Mouse (Mus musculus) heart, embryonic 15.5 days (tissue): ENCODE measurements around the gene Rundc3a. TPM values are rescaled to one million over a fixed set of nuclear protein-coding genes. Genes with fewer than 3 reads are reported as not detected.

Experiments used
- ATAC-seq: fragments of 200-750 bp; cut with Nextera tagmentation; replicated peaks from 2 replicates; pipeline ENCODE4 v1.8.0; 2017; ENCODE audit warnings: low read depth, moderate TSS enrichment; ENCODE audit not compliant: insufficient number of reproducible peaks, insufficient read depth, low FRiP score
- H3K27ac ChIP-seq: fragments of 300-500 bp; sonication (generic); 2 replicates; pipeline ENCODE4 v1.5.1; 2015; ENCODE audit warnings: mild to moderate bottlenecking, inconsistent platforms
- H3K27me3 ChIP-seq: fragments of 300-500 bp; sonication (generic); 2 replicates; pipeline ENCODE4 v1.6.1; 2015; ENCODE audit warnings: inconsistent platforms
- H3K36me3 ChIP-seq: fragments of 300-500 bp; sonication (generic); 2 replicates; pipeline ENCODE4 v1.6.1; 2015; ENCODE audit warnings: mild to moderate bottlenecking, inconsistent platforms
- H3K4me1 ChIP-seq: fragments of 300-500 bp; sonication (generic); replicated peaks from 2 replicates; pipeline ENCODE4 v1.6.1; 2015; ENCODE audit warnings: inconsistent platforms
- H3K4me2 ChIP-seq: fragments of 300-500 bp; sonication (generic); 2 replicates; pipeline ENCODE4 v1.6.1; 2015; ENCODE audit warnings: inconsistent platforms, mild to moderate bottlenecking, moderate library complexity
- H3K4me3 ChIP-seq: fragments of 300-500 bp; sonication (generic); 2 replicates; pipeline ENCODE4 v1.5.1; 2015; ENCODE audit warnings: mild to moderate bottlenecking, inconsistent platforms
- H3K9ac ChIP-seq: fragments of 300-500 bp; sonication (generic); 2 replicates; pipeline ENCODE4 v1.6.1; 2015; ENCODE audit warnings: mild to moderate bottlenecking, inconsistent platforms
- H3K9me3 ChIP-seq: fragments of 300-500 bp; sonication (generic); replicated peaks from 2 replicates; pipeline ENCODE4 v1.6.1; 2016; ENCODE audit warnings: inconsistent platforms
- WGBS: fragments of 180-500 bp; shearing (Covaris S2); methylation state at CpG from one replicate; pipeline ENCODE4 v1.1.7; 2015; ENCODE audit warnings: mixed read lengths; 5-methylcytosine and 5-hydroxymethylcytosine counted together
- polyA plus RNA-seq: library from polyadenylated mRNA; unstranded; fragments of >200 nt; fragmentation: Nextera tagmentation; extraction: Ambion mirVana; gene quantifications from 2 replicates; pipeline ENCODE4 v1.2.1, GENCODE M21; 2015

Rundc3a gene
- polyA plus RNA-seq, 1 experiment from 2014 or later, result 0.64 TPM

DNA sequence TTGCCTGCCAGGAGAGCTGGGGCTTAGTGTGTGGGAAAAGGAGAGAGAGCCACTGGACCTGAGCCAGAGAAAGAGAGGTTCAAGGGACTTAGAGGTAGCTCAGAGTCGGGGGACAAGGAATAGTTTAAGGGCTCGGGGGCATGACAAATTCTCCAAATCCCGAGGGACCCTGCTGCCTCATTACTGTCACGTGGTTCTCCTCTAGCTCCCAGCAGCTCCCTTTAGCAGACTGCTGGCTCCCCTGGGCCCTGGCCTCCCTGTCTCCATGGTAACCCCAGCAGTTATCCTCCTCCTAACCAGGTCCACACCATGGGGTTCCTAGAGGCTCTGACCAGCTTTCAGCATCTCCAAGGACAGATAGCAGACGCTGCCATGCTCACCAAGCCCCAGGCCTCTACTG lies 2.0 kb downstream of the Rundc3a start:
- no peak for ATAC-seq

DNA sequence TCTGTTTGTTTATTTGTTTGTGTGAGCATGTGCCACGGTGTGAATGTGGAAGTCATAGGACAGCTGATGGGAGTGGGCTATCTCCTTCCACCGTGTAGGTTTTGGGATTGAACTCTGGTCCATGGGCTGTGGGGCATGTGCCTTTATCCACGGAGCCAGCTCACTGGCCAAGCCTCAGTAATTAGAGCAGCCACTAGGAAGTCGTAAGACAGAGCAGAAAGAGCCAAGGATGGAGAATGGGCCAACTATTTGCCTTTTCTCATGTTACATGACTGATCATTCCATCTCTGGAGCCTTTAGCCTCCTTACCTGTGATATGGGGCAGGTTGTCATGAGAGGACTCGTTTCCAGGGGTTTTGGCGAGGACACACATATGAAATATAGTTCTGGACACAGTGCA lies 3.1 kb downstream of the Rundc3a start:
- 55% methylated on average over 6 of the region's 6 CpGs for WGBS
- H3K4me1 ChIP-seq, result peaks cover 38% of the 10 kb centered on the region
- no peaks in the 10 kb centered on the region for H3K36me3 ChIP-seq
- no peak overlapping the region for H3K4me2 ChIP-seq
- no peaks in the 10 kb centered on the region for H3K9me3 ChIP-seq
- ATAC-seq, result no peak
- no peak overlapping the region for H3K27ac ChIP-seq
- H3K9ac ChIP-seq, result no peak overlapping the region
- no peak overlapping the region for H3K4me3 ChIP-seq
- peaks cover 66% of the 10 kb centered on the region for H3K27me3 ChIP-seq

More for the DNA sequence above, 2.0 kb downstream of the Rundc3a start:
- Histone ChIP-seq H3K4me2 (no peak overlapping the region), H3K36me3 (no peaks in the 10 kb centered on the region), H3K27ac (no peak overlapping the region), H3K9me3 (no peaks in the 10 kb centered on the region), H3K9ac (no peak overlapping the region), H3K4me1 (peaks cover 33% of the 10 kb centered on the region), H3K4me3 (no peak overlapping the region), H3K27me3 (peaks cover 56% of the 10 kb centered on the region)
- 7% methylated on average over 5 of the region's 5 CpGs for WGBS

DNA sequence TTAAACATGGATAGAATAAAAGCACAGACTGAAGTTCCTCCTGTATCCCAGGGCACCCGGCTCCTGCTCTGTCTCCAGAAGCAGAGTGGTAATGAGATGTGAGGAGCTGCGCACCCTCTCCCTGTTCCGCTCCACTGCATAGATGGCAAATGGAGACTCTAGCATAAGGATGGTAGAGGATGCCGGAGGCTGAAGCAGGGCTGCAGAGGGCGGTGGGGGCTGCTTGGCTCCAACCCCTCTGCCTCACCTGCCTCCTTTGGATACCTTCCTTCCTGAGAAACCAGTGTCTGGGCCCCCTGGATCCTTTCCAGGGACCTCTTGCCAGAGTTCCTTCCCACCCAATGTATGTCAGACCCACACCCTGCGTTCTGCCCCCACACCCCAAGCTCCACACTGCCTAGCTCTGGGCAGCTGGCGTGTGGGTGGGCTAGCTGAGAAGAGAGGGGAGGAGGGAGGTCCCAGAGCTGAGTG lies 3.5 kb downstream of the Rundc3a start:
- Histone ChIP-seq H3K9ac (no peak overlapping the region), H3K27ac (no peak overlapping the region), H3K9me3 (no peaks in the 10 kb centered on the region), H3K4me1 (peaks cover 38% of the 10 kb centered on the region), H3K36me3 (no peaks in the 10 kb centered on the region), H3K27me3 (peaks cover 69% of the 10 kb centered on the region), H3K4me2 (no peak overlapping the region), H3K4me3 (no peak overlapping the region)
- no peak for ATAC-seq
- 77% methylated on average over 7 of the region's 7 CpGs for WGBS

DNA sequence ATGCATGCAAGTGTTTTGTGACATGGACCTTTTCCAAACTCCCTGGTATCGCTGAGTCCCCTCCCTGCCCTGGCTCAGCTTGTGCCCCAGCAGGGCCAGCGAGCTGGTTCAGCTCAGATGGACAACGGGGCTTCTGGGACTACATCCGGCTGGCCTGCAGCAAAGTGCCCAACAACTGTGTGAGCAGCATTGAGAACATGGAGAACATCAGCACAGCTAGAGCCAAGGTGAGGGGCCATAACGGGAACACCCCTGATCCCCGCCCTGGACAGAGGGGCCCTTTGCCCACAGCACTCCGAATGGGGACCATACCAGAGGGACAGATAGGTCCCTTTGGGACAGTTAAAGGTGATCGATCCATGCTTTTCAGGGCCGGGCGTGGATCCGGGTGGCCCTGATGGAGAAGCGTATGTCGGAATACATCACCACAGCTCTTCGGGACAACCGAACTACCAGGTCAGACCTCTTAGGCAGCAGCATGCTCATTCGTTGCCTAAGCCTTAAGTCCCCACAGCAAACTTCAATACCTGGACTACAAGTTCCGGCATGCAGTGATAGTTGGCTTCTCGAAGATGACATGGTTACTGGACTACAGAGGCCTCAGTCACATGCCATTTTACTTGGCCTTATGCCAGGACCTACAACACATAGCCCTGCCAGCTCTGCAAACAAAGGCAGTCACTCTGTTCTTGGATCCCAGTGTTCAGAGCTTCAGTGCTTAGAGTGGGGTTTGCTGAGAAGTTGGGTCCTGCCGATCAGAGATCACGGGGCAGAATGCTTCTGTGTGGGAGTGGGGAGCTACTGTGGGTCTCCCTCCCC lies 5.0 kb downstream of the Rundc3a start:
- Histone ChIP-seq H3K9me3 (no peaks in the 10 kb centered on the region), H3K4me2 (no peak overlapping the region), H3K27ac (no peak overlapping the region), H3K9ac (no peak overlapping the region), H3K4me1 (peaks cover 30% of the 10 kb centered on the region), H3K27me3 (peaks cover 75% of the 10 kb centered on the region), H3K4me3 (no peak overlapping the region), H3K36me3 (peaks cover 10% of the 10 kb centered on the region)
- no peak; the same call in 1 of the 2 replicates for ATAC-seq
- WGBS, result 71% methylated on average over 20 of the region's 20 CpGs

DNA sequence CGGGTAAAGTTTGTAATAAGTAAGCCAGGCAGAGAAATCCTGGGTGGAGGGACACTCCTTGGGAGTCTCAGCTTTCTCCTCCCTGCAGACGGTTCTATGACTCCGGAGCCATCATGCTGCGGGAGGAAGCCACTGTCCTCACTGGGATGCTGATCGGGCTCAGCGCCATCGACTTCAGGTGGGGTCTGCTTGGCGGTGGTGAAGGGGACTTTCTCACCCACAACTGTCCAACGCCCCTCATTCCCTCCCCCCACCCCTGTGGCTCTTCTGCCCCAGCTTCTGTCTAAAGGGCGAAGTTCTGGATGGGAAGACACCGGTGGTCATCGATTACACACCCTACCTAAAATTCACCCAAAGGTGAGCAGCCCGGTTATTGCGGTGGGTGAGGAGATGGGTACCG lies 5.9 kb downstream of the Rundc3a start:
- 11% methylated on average over 15 of the region's 15 CpGs for WGBS
- Histone ChIP-seq H3K9me3 (no peaks in the 10 kb centered on the region), H3K27me3 (peaks cover 74% of the 10 kb centered on the region), H3K27ac (no peak overlapping the region), H3K4me3 (peak overlapping the region; percentile 30; the same call in 1 of the 2 replicates), H3K4me2 (peak overlapping the region; percentile 52), H3K36me3 (peaks cover 18% of the 10 kb centered on the region), H3K4me1 (peaks cover 21% of the 10 kb centered on the region), H3K9ac (no peak overlapping the region)
- no peak for ATAC-seq

DNA sequence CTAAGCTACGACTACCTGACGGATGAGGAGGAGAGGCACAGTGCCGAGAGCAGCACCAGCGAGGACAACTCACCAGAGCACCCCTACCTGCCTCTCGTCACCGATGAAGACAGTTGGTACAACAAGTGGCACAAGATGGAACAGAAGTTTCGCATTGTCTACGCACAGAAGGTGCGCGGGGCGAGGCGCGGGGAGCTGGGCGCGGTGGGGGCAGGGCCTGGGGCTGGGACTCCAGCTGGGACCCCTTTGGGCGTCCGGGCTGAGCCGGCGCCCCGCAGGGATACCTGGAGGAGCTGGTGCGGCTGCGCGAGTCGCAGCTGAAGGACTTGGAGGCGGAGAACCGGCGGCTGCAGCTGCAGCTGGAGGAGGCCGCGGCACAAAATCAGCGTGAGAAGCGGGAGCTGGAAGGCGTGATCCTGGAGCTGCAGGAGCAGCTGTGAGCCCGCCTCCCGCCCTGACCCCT lies 6.4 kb downstream of the Rundc3a start:
- Histone ChIP-seq H3K36me3 (peaks cover 24% of the 10 kb centered on the region), H3K9me3 (no peaks in the 10 kb centered on the region), H3K4me2 (peak overlapping the region; percentile 52), H3K27ac (no peak overlapping the region), H3K9ac (0 out of 2 replicates have a peak overlapping the region, but pooled peaks have one; percentile 2), H3K4me3 (peak overlapping the region; percentile 30), H3K4me1 (peaks cover 20% of the 10 kb centered on the region), H3K27me3 (peaks cover 69% of the 10 kb centered on the region)
- 2% methylated on average over 34 of the region's 34 CpGs for WGBS
- no peak for ATAC-seq

DNA sequence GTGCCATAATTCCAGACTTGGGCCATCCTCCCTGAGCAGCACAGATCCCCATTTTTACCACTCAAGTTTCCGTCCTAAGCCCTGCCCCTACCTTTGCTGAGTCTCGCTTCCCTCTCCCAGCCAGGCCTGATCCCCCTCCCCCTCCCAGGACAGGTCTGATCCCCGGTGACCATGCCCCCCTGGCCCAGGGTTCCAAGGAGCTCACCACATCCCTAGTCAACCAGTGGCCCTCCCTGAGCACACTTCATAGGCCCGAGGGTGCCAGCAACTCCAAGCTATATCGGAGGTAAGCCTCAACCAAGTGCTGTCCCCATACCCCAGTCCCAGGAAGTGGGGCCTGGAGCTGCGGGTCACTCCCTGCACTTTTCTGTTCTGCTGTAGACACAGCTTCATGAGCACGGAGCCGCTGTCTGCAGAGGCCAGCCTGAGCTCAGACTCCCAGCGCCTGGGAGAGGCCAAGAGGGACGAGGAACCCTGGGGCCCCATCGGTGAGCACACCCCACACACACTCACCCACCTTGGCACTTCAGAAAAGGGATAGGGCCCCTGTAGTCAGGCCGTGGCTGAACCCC lies 7.4 kb downstream of the Rundc3a start:
- peaks cover 29% of the 10 kb centered on the region for H3K36me3 ChIP-seq
- H3K4me3 ChIP-seq, result no peak overlapping the region
- H3K27me3 ChIP-seq, result peaks cover 62% of the 10 kb centered on the region
- H3K27ac ChIP-seq, result no peak overlapping the region
- no peak overlapping the region for H3K9ac ChIP-seq
- 16% methylated on average over 12 of the region's 12 CpGs for WGBS
- H3K4me2 ChIP-seq, result no peak overlapping the region
- no peak for ATAC-seq
- no peaks in the 10 kb centered on the region for H3K9me3 ChIP-seq
- peaks cover 30% of the 10 kb centered on the region for H3K4me1 ChIP-seq

DNA sequence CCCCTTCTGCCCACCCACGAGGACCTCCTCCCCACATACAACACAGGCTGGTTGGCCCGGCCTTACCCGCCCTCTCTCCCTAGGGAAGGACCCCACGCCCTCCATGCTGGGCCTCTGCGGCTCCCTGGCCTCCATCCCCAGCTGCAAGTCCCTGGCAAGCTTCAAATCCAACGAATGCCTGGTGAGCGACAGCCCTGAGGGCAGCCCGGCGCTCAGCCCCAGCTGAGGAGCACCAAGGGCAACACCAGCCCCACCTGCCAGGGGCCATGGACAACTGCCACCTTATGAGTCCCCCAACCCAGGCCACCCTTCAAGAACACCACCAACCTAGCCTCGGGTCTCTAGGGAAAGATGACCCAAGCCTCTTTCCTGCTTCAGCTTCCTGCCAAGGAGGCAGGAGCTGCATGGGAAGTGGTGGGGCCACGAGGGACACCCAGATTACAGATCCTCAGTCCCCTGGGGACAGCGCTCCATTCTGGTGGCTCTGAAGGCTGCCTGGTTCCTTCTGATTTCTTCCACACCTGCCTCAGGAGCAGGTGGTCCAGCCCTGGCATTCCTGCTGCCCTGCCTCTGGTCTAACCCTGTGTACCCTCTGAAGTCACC lies 8.8 kb downstream of the Rundc3a start:
- Histone ChIP-seq H3K27ac (no peak overlapping the region), H3K4me2 (no peak overlapping the region), H3K27me3 (peaks cover 50% of the 10 kb centered on the region), H3K36me3 (peaks cover 29% of the 10 kb centered on the region), H3K4me1 (peaks cover 42% of the 10 kb centered on the region), H3K9ac (no peak overlapping the region), H3K4me3 (no peak overlapping the region), H3K9me3 (no peaks in the 10 kb centered on the region)
- ATAC-seq, result no peak
- 56% methylated on average over 12 of the region's 12 CpGs for WGBS

DNA sequence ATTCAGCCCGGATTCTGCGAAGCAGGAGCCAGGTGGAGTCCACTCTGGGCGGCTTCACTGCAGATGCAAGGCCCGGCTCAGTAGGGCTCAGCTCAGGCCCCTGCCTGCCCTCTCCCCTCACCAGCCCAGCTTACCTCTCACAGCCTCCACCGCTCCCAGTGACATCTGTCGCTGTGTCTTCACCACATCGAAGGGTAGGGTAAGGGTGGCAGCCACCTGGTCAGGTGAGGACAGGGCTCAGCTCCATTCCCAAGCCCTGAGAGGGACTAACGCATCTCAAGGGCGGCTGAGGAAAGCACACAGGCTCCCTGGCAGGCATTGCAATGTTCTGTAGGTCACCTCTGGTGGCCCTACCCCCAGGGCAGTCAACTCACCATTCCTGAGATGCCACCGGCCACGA lies 10.5 kb downstream of the Rundc3a start:
- 92% methylated on average over 11 of the region's 11 CpGs for WGBS
- H3K9ac ChIP-seq, result no peak overlapping the region
- H3K27me3 ChIP-seq, result peaks cover 34% of the 10 kb centered on the region
- ATAC-seq, result no peak
- H3K4me3 ChIP-seq, result no peak overlapping the region
- H3K9me3 ChIP-seq, result no peaks in the 10 kb centered on the region
- peaks cover 40% of the 10 kb centered on the region for H3K4me1 ChIP-seq
- peaks cover 29% of the 10 kb centered on the region for H3K36me3 ChIP-seq
- H3K27ac ChIP-seq, result no peak overlapping the region
- no peak overlapping the region for H3K4me2 ChIP-seq

DNA sequence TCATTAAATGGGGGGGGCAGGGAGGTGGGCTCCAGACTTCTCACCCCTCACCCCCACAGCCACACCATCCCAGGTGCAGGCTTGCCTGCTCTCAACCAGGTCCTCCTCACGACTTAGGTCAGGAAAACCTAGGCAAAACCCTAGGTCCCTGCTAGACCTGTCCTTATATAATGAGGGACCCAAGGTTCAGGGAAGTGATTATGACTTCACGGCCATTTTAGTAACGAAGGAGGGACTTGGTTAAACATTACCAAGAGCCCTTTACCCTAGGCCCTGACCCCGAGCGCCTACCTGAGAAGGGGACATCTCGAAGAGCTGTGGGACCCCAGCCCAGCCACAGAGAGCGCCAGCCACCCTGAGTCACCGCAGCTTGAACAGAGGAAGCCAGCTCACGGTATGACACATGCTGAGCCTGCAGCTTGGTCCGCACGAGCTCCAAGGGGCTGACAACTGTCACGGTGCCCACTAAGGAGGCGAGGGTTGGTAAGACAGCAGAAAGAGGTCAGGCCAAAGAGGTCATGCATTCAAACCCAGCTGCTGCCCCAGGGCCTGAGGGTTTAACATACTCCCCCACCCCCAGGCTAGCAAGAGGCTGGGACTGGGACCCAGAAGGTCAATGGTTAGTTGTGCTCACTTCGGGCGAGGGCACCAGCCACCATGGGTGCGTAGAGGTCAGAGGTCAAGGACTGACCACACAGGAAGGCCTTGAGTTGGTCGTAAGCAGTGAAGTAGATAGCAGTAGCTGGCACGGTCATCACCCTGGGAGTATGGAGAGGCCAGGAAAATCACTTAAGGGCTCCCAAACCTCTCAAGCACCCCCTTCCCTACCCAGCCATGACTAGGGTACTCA lies 11.2 kb downstream of the Rundc3a start:
- no peaks in the 10 kb centered on the region for H3K9me3 ChIP-seq
- no peak overlapping the region for H3K27ac ChIP-seq
- peaks cover 29% of the 10 kb centered on the region for H3K36me3 ChIP-seq
- H3K9ac ChIP-seq, result no peak overlapping the region
- 85% methylated on average over 18 of the region's 18 CpGs for WGBS
- ATAC-seq, result no peak
- no peak overlapping the region for H3K4me2 ChIP-seq
- H3K4me3 ChIP-seq, result no peak overlapping the region
- H3K4me1 ChIP-seq, result peaks cover 38% of the 10 kb centered on the region
- H3K27me3 ChIP-seq, result peaks cover 27% of the 10 kb centered on the region
